Mouse (Mus musculus) cerebellum, adult 2 months (tissue): ENCODE measurements around the gene Trpm8.

Experiments used
- CTCF ChIP-seq: fragments of 200-500 bp; IDR thresholded peaks from 2 replicates; pipeline ENCODE4 v1.5.1; 2011; ENCODE audit warnings: low read depth, mild to moderate bottlenecking, control low read depth, low read length, moderate library complexity, borderline replicate concordance; ENCODE audit not compliant: insufficient read depth
- POLR2A ChIP-seq: fragments of 200-500 bp; IDR thresholded peaks from 2 replicates; pipeline ENCODE4 v1.6.1; 2011; ENCODE audit warnings: low read length, control low read depth, borderline replicate concordance; ENCODE audit not compliant: insufficient read depth

DNA sequence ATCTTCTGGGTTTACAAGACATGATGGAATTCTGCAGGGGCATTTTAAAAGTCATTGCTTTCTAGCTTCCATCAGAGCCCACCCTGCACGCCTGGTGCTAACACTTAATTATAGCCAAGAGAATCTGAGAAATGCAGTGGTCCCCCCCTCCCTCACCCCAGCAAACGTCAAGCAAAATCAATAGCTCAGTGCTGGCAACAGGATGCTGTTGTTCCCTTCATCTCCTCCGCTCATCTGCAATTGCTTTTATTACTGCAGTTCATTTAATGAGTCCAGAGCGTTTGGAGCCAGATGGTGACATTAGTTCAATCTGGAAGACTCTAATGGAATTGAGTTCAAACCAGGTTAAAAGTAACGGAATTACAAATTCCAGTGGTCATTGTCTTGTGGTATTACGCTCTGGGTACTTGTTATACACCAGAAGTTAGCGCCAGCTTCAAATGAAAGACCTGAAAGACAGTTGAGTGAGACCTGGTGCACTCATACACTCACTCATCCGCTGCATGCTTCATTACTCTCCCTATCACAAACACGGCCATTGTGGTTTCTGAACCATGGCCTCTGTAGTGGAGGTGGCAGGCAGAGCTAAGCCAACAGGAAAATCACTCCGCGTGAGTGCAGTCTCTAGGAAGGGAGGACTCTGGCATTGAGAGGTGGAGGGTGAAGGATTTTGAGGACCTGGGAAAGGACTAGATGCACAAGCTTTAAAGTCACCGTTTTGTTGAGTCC lies 128.8 kb downstream of the Trpm8 start:
- TF ChIP-seq CTCF (no peak), POLR2A (no peak)
